Mouse (Mus musculus): Measurements from ENCODE around the gene Bpifb9b.

- TF ChIP-seq POLR2A (IDR thresholded peaks at IDR 0.05; ENCODE audit: control insufficient read depth, low read depth, low read length) (no peak), CTCF (IDR thresholded peaks at IDR 0.05; ENCODE audit: control insufficient read depth, insufficient read depth, insufficient replicate concordance, low read depth, low read length) (no peak)
These were observed 5.3 kb upstream of the Bpifb9b start for GRCm38 (mm10) chr2:154301763-154302162.
